Mouse (Mus musculus) lung, embryonic 14.5 days (tissue): ENCODE results near the gene Bbs9. TPM values are rescaled to one million over a fixed set of nuclear protein-coding genes. Genes with fewer than 3 reads are reported as not detected.

Experiments
- ATAC-seq: fragments of 200-750 bp; cut with Nextera tagmentation; 2 replicates; pipeline ENCODE4 v1.8.0; 2017; ENCODE audit warnings: mild to moderate bottlenecking, moderate TSS enrichment, moderate library complexity; ENCODE audit not compliant: insufficient read depth
- DNase-seq: peaks from one replicate; pipeline ENCODE4 v3.0.0-alpha.2; 2015
- H3K27ac ChIP-seq: fragments of 300-500 bp; sonication (generic); 2 replicates; pipeline ENCODE4 v1.5.1; 2014; ENCODE audit warnings: low read depth, mild to moderate bottlenecking, moderate library complexity
- H3K27me3 ChIP-seq: fragments of 300-500 bp; sonication (generic); 2 replicates; pipeline ENCODE4 v1.6.1; 2014; ENCODE audit warnings: low read length, control low read depth; ENCODE audit not compliant: insufficient read depth
- H3K36me3 ChIP-seq: fragments of 300-500 bp; sonication (generic); 2 replicates; pipeline ENCODE4 v1.6.1; 2014; ENCODE audit warnings: control low read depth; ENCODE audit not compliant: insufficient read depth
- H3K4me1 ChIP-seq: fragments of 300-500 bp; sonication (generic); 2 replicates; pipeline ENCODE4 v1.6.1; 2014; ENCODE audit warnings: antibody characterized with exemption, control low read depth; ENCODE audit not compliant: insufficient read depth
- H3K4me2 ChIP-seq: fragments of 300-500 bp; sonication (generic); 2 replicates; pipeline ENCODE4 v1.6.1; 2014; ENCODE audit warnings: mild to moderate bottlenecking
- H3K4me3 ChIP-seq: fragments of 300-500 bp; sonication (generic); 2 replicates; pipeline ENCODE4 v1.5.1; 2014; ENCODE audit warnings: low read depth, low read length
- H3K9ac ChIP-seq: fragments of 300-500 bp; sonication (generic); 2 replicates; pipeline ENCODE4 v1.6.1; 2014
- H3K9me3 ChIP-seq: fragments of 300-500 bp; sonication (generic); 2 replicates; pipeline ENCODE4 v1.6.1; 2016; ENCODE audit warnings: low read depth, low read length, control low read depth
- CTCF ChIP-seq: IDR thresholded peaks from 2 replicates; pipeline ENCODE4 v1.5.1; 2016; ENCODE audit warnings: antibody characterized with exemption, low read depth
- WGBS: fragments of 180-500 bp; shearing (Covaris S2); extraction: QIAGEN DNeasy Blood & Tissue Kit; methylation state at CpG from one replicate; pipeline ENCODE4 v1.1.7; 2014; 5-methylcytosine and 5-hydroxymethylcytosine counted together
- polyA plus RNA-seq: library from polyadenylated mRNA; unstranded; fragments of >200 nt; fragmentation: Nextera tagmentation; extraction: Ambion mirVana; gene quantifications from 2 replicates; pipeline ENCODE4 v1.2.1, GENCODE M21; 2014

Gene Bbs9
- polyA plus RNA-seq, 1 experiment from 2014 or later, result 17.1 TPM

- no peak overlapping the region for H3K4me3 ChIP-seq
- ATAC-seq (no peak), DNase-seq (no peak)
- no peaks in the 10 kb centered on the region for H3K36me3 ChIP-seq
- H3K27me3 ChIP-seq, result no peaks in the 10 kb centered on the region
- 80% methylated on average over 6 of the region's 6 CpGs for WGBS
- H3K9me3 ChIP-seq, result no peaks in the 10 kb centered on the region
- TF ChIP-seq CTCF, result no peak
- H3K4me1 ChIP-seq, result no peaks in the 10 kb centered on the region
- H3K27ac ChIP-seq, result no peak overlapping the region
- H3K9ac ChIP-seq, result no peak overlapping the region
- H3K4me2 ChIP-seq, result no peak overlapping the region
Measured at GRCm38 (mm10) chr9:22779631-22780030, 304.1 kb downstream of the Bbs9 start.

DNA sequence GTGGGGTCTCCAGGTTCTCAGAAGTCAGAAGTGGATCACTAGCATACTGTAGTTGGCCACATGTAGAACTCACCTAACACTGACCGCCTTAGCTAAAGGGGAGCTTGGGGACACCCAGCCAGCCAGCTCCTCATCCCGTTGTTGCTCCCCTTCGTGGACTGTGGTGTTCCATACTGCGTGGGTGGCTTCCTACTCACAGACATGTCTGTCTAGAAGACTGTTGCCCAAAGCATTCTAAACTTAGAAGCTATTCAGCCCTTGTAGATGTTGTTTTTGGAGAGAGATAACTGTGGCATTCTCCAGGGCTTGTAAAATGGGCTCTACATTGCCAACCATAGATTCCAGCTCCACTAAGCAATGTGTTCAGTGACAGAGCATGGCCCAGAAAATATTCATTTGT is 310.5 kb downstream of the Bbs9 start:
- Histone ChIP-seq H3K27ac (no peak overlapping the region), H3K4me3 (no peak overlapping the region), H3K4me1 (no peaks in the 10 kb centered on the region), H3K4me2 (no peak overlapping the region), H3K27me3 (no peaks in the 10 kb centered on the region), H3K9me3 (no peaks in the 10 kb centered on the region), H3K9ac (no peak overlapping the region), H3K36me3 (no peaks in the 10 kb centered on the region)
- no peak for TF ChIP-seq CTCF
- no peak for DNase-seq
- no peak for ATAC-seq
- 89% methylated on average over 4 of the region's 4 CpGs for WGBS

GRCm38 (mm10) chr9:22788423-22788822 is 312.9 kb downstream of the Bbs9 start:
- H3K9ac ChIP-seq, result no peak overlapping the region
- no peak for TF ChIP-seq CTCF
- DNase-seq (no peak), ATAC-seq (no peak)
- no peak overlapping the region for H3K27ac ChIP-seq
- no peaks in the 10 kb centered on the region for H3K9me3 ChIP-seq
- H3K36me3 ChIP-seq, result no peaks in the 10 kb centered on the region
- no peaks in the 10 kb centered on the region for H3K4me1 ChIP-seq
- H3K4me2 ChIP-seq, result no peak overlapping the region
- H3K27me3 ChIP-seq, result no peaks in the 10 kb centered on the region
- WGBS, result 94% methylated on average over 4 of the region's 4 CpGs
- H3K4me3 ChIP-seq, result no peak overlapping the region

DNA sequence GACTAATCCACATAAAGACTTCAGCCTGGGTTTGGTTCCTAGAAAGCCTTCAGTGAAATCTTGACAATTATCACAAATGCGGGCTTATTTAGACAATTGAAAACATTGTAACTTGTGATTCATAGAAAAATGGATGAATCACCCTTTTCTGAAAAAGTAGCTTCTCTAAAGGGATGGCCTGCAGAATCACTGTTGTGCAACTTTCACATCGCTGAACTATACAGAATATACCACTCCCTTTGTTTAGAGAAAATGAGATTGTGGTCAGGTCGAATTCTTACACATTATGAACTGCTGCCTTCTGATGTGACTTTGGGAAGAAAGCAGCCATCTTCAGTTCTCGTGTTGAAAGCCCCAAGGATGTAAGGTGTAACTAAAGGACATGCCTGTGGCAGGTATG is 313.3 kb downstream of the Bbs9 start:
- no peak overlapping the region for H3K27ac ChIP-seq
- ATAC-seq, result no peak

DNA sequence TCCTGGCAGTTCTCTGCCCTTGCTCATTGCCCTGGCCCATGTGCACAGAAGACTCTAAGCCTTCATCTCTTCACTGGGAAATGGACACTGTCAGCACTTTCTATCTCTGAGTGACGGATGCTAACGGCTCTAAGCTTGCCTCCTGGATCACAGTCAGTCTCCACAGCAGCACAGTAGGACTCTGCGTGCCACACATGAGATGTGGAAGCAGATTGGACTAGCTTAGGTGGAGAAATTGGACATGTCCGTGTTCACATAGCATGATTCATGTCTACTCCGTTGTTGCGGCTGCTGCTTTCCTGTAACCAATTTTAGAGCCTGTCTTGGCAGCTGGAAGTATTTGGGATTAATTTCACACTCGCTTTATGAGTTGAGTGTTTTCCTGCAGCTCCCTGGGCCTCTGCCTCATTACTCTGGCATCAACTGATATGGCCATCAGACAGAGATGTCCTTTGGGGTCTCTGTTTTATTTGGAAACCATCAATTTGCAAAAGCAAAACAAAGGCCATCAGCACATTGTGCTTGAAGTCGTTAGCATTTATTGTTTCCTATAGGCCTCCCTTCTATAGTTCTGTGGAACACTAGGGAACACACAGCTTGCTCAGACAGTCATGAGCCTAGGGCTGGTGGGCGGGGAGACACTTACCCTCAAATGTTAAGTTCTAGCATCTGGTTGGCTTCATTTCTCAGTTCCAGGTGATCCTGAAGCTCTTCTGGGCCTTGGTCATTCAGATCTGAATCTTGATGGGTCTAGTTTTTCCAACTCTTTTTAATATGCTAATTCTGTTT is 314.1 kb downstream of the Bbs9 start:
- ATAC-seq (no peak), DNase-seq (no peak)
- Histone ChIP-seq H3K4me2 (no peak overlapping the region), H3K36me3 (no peaks in the 10 kb centered on the region), H3K9ac (no peak overlapping the region), H3K9me3 (no peaks in the 10 kb centered on the region), H3K4me1 (no peaks in the 10 kb centered on the region), H3K4me3 (no peak overlapping the region), H3K27me3 (no peaks in the 10 kb centered on the region), H3K27ac (no peak overlapping the region)
- TF ChIP-seq CTCF, result no peak
- 79% methylated on average over 9 of the region's 9 CpGs for WGBS

More for the DNA sequence above, 313.3 kb downstream of the Bbs9 start:
- Histone ChIP-seq H3K4me1 (no peaks in the 10 kb centered on the region), H3K4me3 (no peak overlapping the region), H3K4me2 (no peak overlapping the region), H3K9ac (no peak overlapping the region), H3K27me3 (no peaks in the 10 kb centered on the region), H3K9me3 (no peaks in the 10 kb centered on the region), H3K36me3 (no peaks in the 10 kb centered on the region)
- TF ChIP-seq CTCF, result no peak
- no peak for DNase-seq
- WGBS, result 79% methylated on average over 4 of the region's 4 CpGs

DNA sequence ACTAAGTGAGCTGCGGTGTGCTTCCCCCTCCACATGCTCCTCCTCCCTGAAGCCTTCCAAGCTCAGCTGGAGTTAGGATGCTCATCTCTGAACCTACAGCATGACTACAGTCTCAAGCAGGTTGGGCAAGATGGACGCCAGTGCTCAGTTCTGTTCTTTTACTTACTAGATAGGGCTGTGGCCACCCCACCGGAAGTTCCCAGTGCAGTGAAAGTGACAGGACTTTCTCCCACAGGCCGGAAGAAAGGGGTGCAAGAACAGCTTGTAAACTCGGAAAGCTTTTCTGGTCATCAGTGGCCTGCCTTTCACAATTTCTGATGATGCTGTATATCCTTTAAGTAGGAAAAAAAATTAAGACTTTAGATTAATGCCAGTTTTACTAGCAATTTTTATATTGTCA is 315.7 kb downstream of the Bbs9 start:
- DNase-seq, result no peak
- no peaks in the 10 kb centered on the region for H3K4me1 ChIP-seq
- H3K4me3 ChIP-seq, result no peak overlapping the region
- H3K9ac ChIP-seq, result no peak overlapping the region
- no peaks in the 10 kb centered on the region for H3K27me3 ChIP-seq
- no peak overlapping the region for H3K27ac ChIP-seq
- no peaks in the 10 kb centered on the region for H3K36me3 ChIP-seq
- no peak for TF ChIP-seq CTCF
- ATAC-seq, result no peak
- H3K9me3 ChIP-seq, result no peaks in the 10 kb centered on the region
- no peak overlapping the region for H3K4me2 ChIP-seq
- 88% methylated on average over 5 of the region's 5 CpGs for WGBS

DNA sequence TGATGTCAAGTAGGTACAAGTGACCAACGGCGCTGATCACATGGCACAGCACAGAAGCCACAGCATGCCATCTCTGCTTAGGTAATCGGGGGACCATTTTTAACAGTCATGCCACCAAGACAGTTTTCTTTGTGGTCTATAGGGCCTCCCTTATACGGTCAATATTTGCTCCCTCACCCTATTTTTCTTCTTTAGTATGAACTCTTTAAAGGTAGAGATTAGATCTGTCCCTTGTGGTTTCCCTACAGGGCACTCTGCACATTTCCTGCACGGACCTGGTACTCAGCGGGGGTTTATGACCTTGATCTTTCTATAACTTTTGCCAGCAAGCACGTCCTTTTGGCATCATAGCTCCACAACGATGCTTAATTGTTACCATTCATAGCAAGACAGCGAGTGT is 316.2 kb downstream of the Bbs9 start:
- no peak overlapping the region for H3K9ac ChIP-seq
- H3K4me3 ChIP-seq, result no peak overlapping the region
- no peaks in the 10 kb centered on the region for H3K36me3 ChIP-seq
- WGBS, result 75% methylated on average over 9 of the region's 9 CpGs
- no peak for ATAC-seq
- H3K27me3 ChIP-seq, result no peaks in the 10 kb centered on the region
- no peak for DNase-seq
- no peaks in the 10 kb centered on the region for H3K9me3 ChIP-seq
- H3K4me1 ChIP-seq, result no peaks in the 10 kb centered on the region
- no peak overlapping the region for H3K27ac ChIP-seq
- TF ChIP-seq CTCF, result no peak
- H3K4me2 ChIP-seq, result no peak overlapping the region
